Mouse (Mus musculus): ENCODE results near the gene Flii. TPM values are rescaled to one million over a fixed set of nuclear protein-coding genes. Genes with fewer than 3 reads are reported as not detected.

The Flii gene
- polyA plus RNA-seq, 1 experiment from 2014 or later, result 67.6 TPM

DNA sequence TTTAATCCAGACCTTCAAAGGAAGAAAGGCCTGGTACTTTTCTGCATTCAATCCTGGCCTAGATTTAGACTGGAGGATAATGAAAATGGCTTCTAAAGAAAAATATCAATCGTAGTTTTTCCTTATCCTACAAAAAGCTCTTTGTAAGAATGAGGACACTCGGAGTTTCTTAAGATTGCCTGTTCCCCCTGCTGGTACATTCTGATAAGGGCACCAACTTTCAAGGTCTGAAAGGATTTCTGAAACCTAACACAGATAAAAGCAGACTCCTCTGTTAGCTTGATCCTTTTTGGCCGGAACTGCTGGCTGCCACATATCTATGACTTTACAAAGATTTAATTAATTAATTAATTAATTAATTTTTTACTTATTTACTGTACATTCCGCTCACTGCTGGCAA, 39.9 kb upstream of the Flii start:
- H3K27me3 ChIP-seq (ENCODE audit: control insufficient read depth, insufficient read depth, low read length), result no peaks in the 10 kb centered on the region
- WGBS, result 80% methylated on average over 4 of the region's 4 CpGs
- H3K9ac ChIP-seq (replicated peaks; ENCODE audit: low read depth, low read length), result no peak overlapping the region
- H3K4me2 ChIP-seq (replicated peaks; ENCODE audit: low read depth, low read length), result no peak overlapping the region
- H3K4me3 ChIP-seq (ENCODE audit: low read depth, low read length), result no peak overlapping the region
- H3K27ac ChIP-seq (ENCODE audit: low read length), result no peak overlapping the region
- no peaks in the 10 kb centered on the region for H3K36me3 ChIP-seq (ENCODE audit: control insufficient read depth, insufficient read depth, low read length)
- H3K4me1 ChIP-seq (ENCODE audit: control insufficient read depth, insufficient read depth, low read length), result no peaks in the 10 kb centered on the region
- ATAC-seq (ENCODE audit: insufficient number of reproducible peaks, insufficient read depth, low FRiP score, low read depth), result no peak
- no peaks in the 10 kb centered on the region for H3K9me3 ChIP-seq (ENCODE audit: control insufficient read depth, low read depth, low read length)

DNA sequence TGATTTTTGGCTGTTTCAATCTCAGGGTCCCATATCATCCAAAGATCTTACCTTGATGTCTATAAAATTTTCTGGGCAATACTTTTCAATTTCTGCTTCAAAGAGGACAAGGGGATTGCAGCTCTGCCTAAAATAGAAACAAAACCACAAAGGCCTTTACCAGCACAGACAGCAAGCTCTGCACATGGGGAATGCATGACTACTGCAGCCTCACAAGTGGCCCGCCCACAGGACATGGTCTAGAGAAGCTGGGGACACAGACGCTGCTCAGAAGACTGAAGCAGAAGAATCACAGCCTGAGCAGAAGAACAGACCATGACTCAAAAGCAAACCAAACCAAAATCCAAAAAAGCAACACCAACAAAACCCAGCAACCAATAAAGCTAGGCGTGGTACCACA, 34.6 kb upstream of the Flii start:
- no peak for ATAC-seq (ENCODE audit: insufficient number of reproducible peaks, insufficient read depth, low FRiP score, low read depth)
- no peak overlapping the region for H3K4me2 ChIP-seq (replicated peaks; ENCODE audit: low read depth, low read length)
- H3K4me3 ChIP-seq (ENCODE audit: low read depth, low read length), result no peak overlapping the region
- H3K9ac ChIP-seq (replicated peaks; ENCODE audit: low read depth, low read length), result no peak overlapping the region
- no peaks in the 10 kb centered on the region for H3K27me3 ChIP-seq (ENCODE audit: control insufficient read depth, insufficient read depth, low read length)
- H3K9me3 ChIP-seq (ENCODE audit: control insufficient read depth, low read depth, low read length), result no peaks in the 10 kb centered on the region
- no peaks in the 10 kb centered on the region for H3K4me1 ChIP-seq (ENCODE audit: control insufficient read depth, insufficient read depth, low read length)
- H3K27ac ChIP-seq (ENCODE audit: low read length), result no peak overlapping the region
- 89% methylated on average over 3 of the region's 3 CpGs for WGBS
- H3K36me3 ChIP-seq (ENCODE audit: control insufficient read depth, insufficient read depth, low read length), result peaks cover 9% of the 10 kb centered on the region

DNA sequence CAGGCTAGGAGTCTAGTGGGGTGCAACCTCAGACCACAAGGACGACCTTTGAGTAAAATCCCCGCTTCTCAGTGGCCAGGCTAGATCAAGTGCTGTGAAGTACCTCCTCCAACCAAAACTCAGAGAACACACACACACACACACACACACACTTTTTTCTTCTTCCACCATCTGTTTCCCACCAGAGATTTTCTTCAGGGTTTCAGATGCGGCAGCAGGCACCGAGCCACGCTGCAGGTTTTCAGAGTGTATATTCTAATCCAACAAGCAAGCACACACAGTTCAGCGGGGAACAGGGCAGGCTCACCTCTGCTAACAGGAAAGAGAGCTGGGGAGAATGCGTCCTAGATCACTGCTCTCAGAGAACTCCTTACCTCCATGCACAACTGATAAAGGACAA, 28.5 kb upstream of the Flii start:
- no peak overlapping the region for H3K9ac ChIP-seq (replicated peaks; ENCODE audit: low read depth, low read length)
- H3K36me3 ChIP-seq (ENCODE audit: control insufficient read depth, insufficient read depth, low read length), result peaks cover 47% of the 10 kb centered on the region
- no peak overlapping the region for H3K4me3 ChIP-seq (ENCODE audit: low read depth, low read length)
- no peak for ATAC-seq (ENCODE audit: insufficient number of reproducible peaks, insufficient read depth, low FRiP score, low read depth)
- no peaks in the 10 kb centered on the region for H3K27me3 ChIP-seq (ENCODE audit: control insufficient read depth, insufficient read depth, low read length)
- H3K27ac ChIP-seq (ENCODE audit: low read length), result no peak overlapping the region
- 77% methylated on average over 7 of the region's 7 CpGs for WGBS
- H3K9me3 ChIP-seq (ENCODE audit: control insufficient read depth, low read depth, low read length), result no peaks in the 10 kb centered on the region
- no peaks in the 10 kb centered on the region for H3K4me1 ChIP-seq (ENCODE audit: control insufficient read depth, insufficient read depth, low read length)
- H3K4me2 ChIP-seq (replicated peaks; ENCODE audit: low read depth, low read length), result no peak overlapping the region

DNA sequence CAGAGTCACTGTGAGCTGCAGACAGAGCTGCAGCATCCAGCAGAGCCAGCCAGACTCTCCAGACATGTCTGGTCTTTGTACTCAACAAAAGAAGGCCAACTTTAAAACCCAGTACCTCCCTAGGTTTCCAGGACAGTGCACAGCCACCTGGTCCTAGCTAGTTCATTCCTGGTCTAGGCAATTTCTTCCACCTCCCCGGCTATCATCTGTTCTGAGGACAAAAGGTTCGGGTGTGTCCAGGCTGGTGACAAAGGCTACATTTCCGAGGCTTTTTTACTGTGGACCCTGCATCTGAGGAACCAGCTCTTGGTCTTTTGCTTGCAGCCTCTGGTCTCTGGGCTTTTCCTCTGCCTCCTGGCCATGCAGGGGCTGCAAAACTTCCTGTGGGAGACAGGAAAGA, 13.3 kb upstream of the Flii start:
- H3K27me3 ChIP-seq (ENCODE audit: control insufficient read depth, insufficient read depth, low read length), result no peaks in the 10 kb centered on the region
- no peak overlapping the region for H3K4me3 ChIP-seq (ENCODE audit: low read depth, low read length)
- no peak overlapping the region for H3K27ac ChIP-seq (ENCODE audit: low read length)
- H3K9me3 ChIP-seq (ENCODE audit: control insufficient read depth, low read depth, low read length), result no peaks in the 10 kb centered on the region
- WGBS, result 69% methylated on average over 3 of the region's 3 CpGs
- no peak for ATAC-seq (ENCODE audit: insufficient number of reproducible peaks, insufficient read depth, low FRiP score, low read depth)
- H3K36me3 ChIP-seq (ENCODE audit: control insufficient read depth, insufficient read depth, low read length), result peaks cover 21% of the 10 kb centered on the region
- H3K4me2 ChIP-seq (replicated peaks; ENCODE audit: low read depth, low read length), result no peak overlapping the region
- no peaks in the 10 kb centered on the region for H3K4me1 ChIP-seq (ENCODE audit: control insufficient read depth, insufficient read depth, low read length)
- no peak overlapping the region for H3K9ac ChIP-seq (replicated peaks; ENCODE audit: low read depth, low read length)

DNA sequence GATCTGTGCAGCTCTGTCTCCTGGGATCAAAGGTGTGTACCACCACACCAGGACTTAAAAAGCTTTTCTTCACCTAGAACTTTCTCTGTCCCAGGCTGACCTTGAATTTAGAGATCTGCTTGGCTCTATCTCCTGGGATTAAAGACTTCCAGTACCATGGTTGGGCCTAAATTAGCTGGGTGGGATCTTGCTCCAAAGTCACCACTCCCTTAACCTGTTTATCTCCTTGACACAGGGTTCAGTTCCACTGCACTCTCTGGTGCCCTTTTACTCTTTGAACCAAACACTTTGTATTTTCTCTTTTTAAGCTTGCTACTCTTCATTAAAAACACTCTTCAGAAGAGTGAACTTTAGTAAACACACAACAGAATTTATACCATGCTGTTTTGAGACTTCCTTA, 10.4 kb upstream of the Flii start:
- ATAC-seq (ENCODE audit: insufficient number of reproducible peaks, insufficient read depth, low FRiP score, low read depth), result no peak
- H3K9ac ChIP-seq (replicated peaks; ENCODE audit: low read depth, low read length), result no peak overlapping the region
- H3K27ac ChIP-seq (ENCODE audit: low read length), result no peak overlapping the region
- no peaks in the 10 kb centered on the region for H3K4me1 ChIP-seq (ENCODE audit: control insufficient read depth, insufficient read depth, low read length)
- H3K4me2 ChIP-seq (replicated peaks; ENCODE audit: low read depth, low read length), result no peak overlapping the region
- no peak overlapping the region for H3K4me3 ChIP-seq (ENCODE audit: low read depth, low read length)
- H3K9me3 ChIP-seq (ENCODE audit: control insufficient read depth, low read depth, low read length), result no peaks in the 10 kb centered on the region
- H3K27me3 ChIP-seq (ENCODE audit: control insufficient read depth, insufficient read depth, low read length), result no peaks in the 10 kb centered on the region
- H3K36me3 ChIP-seq (ENCODE audit: control insufficient read depth, insufficient read depth, low read length), result peaks cover 5% of the 10 kb centered on the region

DNA sequence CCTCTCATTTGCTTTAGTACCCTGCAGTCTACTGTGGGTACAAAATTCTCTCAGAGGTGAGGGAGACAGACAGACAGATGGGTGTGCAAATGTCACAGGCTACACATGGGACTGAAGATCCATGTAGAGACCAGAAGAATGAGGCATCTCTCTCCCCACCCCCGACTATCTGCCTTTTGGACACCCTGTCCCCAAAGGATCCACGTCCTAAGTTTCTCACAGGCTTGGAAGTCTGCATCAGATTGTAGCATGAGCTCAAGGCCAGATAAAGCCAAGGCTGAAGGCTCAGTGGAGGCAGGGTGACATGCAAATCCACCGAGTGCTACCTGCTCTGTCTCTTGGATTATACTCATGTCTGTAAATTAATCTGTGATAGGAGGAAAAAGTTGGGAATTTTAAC, 9.4 kb upstream of the Flii start:
- Histone ChIP-seq H3K4me1 (ENCODE audit: control insufficient read depth, insufficient read depth, low read length) (no peaks in the 10 kb centered on the region), H3K4me3 (ENCODE audit: low read depth, low read length) (no peak overlapping the region), H3K27me3 (ENCODE audit: control insufficient read depth, insufficient read depth, low read length) (no peaks in the 10 kb centered on the region), H3K9me3 (ENCODE audit: control insufficient read depth, low read depth, low read length) (no peaks in the 10 kb centered on the region), H3K36me3 (ENCODE audit: control insufficient read depth, insufficient read depth, low read length) (no peaks in the 10 kb centered on the region; the same call in 1 of the 2 replicates), H3K27ac (ENCODE audit: low read length) (no peak overlapping the region), H3K4me2 (replicated peaks; ENCODE audit: low read depth, low read length) (no peak overlapping the region), H3K9ac (replicated peaks; ENCODE audit: low read depth, low read length) (no peak overlapping the region)
- ATAC-seq (ENCODE audit: insufficient number of reproducible peaks, insufficient read depth, low FRiP score, low read depth), result no peak
- WGBS, result 80% methylated on average over 3 of the region's 3 CpGs

DNA sequence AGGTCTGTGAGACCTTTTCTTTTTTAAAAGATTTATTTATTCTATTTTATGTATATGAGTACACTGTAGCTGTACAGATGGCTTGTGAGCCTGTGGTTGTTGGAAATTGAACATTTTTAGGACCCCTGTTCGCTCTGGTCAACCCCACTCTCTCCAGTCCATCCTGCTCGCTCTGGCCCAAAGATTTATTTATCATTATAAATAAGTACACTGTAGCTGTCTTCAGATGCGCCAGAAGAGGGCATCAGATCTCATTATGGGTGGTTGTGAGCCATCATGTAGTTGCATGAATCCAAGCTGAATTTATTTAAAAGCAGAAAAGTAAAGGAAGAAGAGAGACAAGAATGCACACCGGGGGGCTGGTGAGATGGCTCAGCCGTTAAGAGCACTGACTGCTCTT, 8.1 kb upstream of the Flii start:
- Histone ChIP-seq H3K4me3 (ENCODE audit: low read depth, low read length) (no peak overlapping the region), H3K9ac (replicated peaks; ENCODE audit: low read depth, low read length) (no peak overlapping the region), H3K36me3 (ENCODE audit: control insufficient read depth, insufficient read depth, low read length) (peaks cover 3% of the 10 kb centered on the region; the same call in 1 of the 2 replicates), H3K27ac (ENCODE audit: low read length) (no peak overlapping the region), H3K4me1 (ENCODE audit: control insufficient read depth, insufficient read depth, low read length) (no peaks in the 10 kb centered on the region), H3K27me3 (ENCODE audit: control insufficient read depth, insufficient read depth, low read length) (no peaks in the 10 kb centered on the region), H3K4me2 (replicated peaks; ENCODE audit: low read depth, low read length) (no peak overlapping the region), H3K9me3 (ENCODE audit: control insufficient read depth, low read depth, low read length) (no peaks in the 10 kb centered on the region)
- 71% methylated on average over 5 of the region's 5 CpGs for WGBS
- ATAC-seq (ENCODE audit: insufficient number of reproducible peaks, insufficient read depth, low FRiP score, low read depth), result no peak

DNA sequence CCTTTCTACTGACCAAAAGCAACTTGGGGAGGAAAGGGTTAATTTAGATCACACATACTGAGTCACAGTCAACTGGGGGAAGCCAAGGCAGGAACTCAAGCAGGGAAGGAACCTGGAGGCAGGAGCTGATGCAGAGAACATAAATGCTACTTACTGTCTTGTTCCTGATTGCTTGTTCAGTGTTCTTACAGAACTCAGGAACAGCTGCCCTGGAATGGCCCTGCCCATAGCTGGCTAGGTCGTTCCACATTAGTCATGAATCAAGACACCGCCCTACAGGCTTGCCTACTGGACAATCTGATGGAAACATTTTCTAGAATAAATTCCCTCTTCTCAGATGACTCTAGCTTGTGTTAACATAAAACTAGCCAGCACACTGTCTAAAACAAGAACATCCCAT, 7.1 kb upstream of the Flii start:
- Histone ChIP-seq H3K36me3 (ENCODE audit: control insufficient read depth, insufficient read depth, low read length) (peaks cover 3% of the 10 kb centered on the region; the same call in 1 of the 2 replicates), H3K4me1 (ENCODE audit: control insufficient read depth, insufficient read depth, low read length) (peaks cover 3% of the 10 kb centered on the region; the same call in 1 of the 2 replicates), H3K9me3 (ENCODE audit: control insufficient read depth, low read depth, low read length) (no peaks in the 10 kb centered on the region), H3K27ac (ENCODE audit: low read length) (no peak overlapping the region), H3K4me3 (ENCODE audit: low read depth, low read length) (no peak overlapping the region), H3K9ac (replicated peaks; ENCODE audit: low read depth, low read length) (no peak overlapping the region), H3K27me3 (ENCODE audit: control insufficient read depth, insufficient read depth, low read length) (no peaks in the 10 kb centered on the region), H3K4me2 (replicated peaks; ENCODE audit: low read depth, low read length) (no peak overlapping the region)
- 70% methylated on average over 2 of the region's 2 CpGs for WGBS
- no peak for ATAC-seq (ENCODE audit: insufficient number of reproducible peaks, insufficient read depth, low FRiP score, low read depth)

DNA sequence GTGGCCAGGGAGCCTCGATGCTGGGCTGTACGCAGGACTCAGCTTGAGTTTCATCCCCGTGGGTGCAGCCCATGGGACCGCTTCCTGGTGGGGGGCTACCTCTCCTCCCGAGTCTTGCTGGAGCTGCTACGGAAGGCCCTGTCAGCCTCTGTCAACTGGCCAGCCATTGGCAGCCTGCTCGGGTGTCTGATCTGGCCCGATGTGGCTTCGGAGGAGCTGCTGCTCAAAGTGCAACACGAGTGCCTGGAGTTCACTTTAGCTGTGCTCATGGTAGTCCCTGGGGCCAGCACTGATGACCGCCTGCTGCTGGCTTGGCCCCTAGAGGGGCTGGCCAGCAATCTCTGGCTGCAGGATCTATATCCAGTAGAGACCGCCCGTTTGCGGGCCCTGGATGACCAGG, 4.2 kb upstream of the Flii start:
- Histone ChIP-seq H3K4me1 (ENCODE audit: control insufficient read depth, insufficient read depth, low read length) (peaks cover 15% of the 10 kb centered on the region; the same call in 1 of the 2 replicates), H3K27ac (ENCODE audit: low read length) (no peak overlapping the region), H3K36me3 (ENCODE audit: control insufficient read depth, insufficient read depth, low read length) (peaks cover 3% of the 10 kb centered on the region; the same call in 1 of the 2 replicates), H3K4me3 (ENCODE audit: low read depth, low read length) (no peak overlapping the region), H3K9ac (replicated peaks; ENCODE audit: low read depth, low read length) (no peak overlapping the region), H3K27me3 (ENCODE audit: control insufficient read depth, insufficient read depth, low read length) (no peaks in the 10 kb centered on the region), H3K9me3 (ENCODE audit: control insufficient read depth, low read depth, low read length) (no peaks in the 10 kb centered on the region), H3K4me2 (replicated peaks; ENCODE audit: low read depth, low read length) (no peak overlapping the region)
- 90% methylated on average over 14 of the region's 14 CpGs for WGBS
- ATAC-seq (ENCODE audit: insufficient number of reproducible peaks, insufficient read depth, low FRiP score, low read depth), result no peak
